Mouse (Mus musculus) liver, postnatal 0 days (tissue): ENCODE results near the gene Cables2. TPM values are rescaled to one million over a fixed set of nuclear protein-coding genes. Genes with fewer than 3 reads are reported as not detected.
A peak's percentile ranks its signal among the peaks of the same experiment; 100 is the strongest.

ENCODE experiments used
- ATAC-seq: fragments of 200-750 bp; cut with Nextera tagmentation; 2 replicates; pipeline ENCODE4 v1.8.0; 2017; ENCODE audit warnings: mild to moderate bottlenecking, moderate library complexity
- DNase-seq: peaks from one replicate; pipeline ENCODE4 v3.0.0-alpha.2; 2016
- H3K27ac ChIP-seq: fragments of 300-500 bp; sonication (generic); 2 replicates; pipeline ENCODE4 v1.5.1; 2014; ENCODE audit warnings: antibody characterized with exemption, moderate library complexity, mild to moderate bottlenecking, low read depth
- H3K27me3 ChIP-seq: fragments of 300-500 bp; sonication (generic); 2 replicates; pipeline ENCODE4 v1.6.1; 2014; ENCODE audit warnings: low read length, control low read depth, mixed read lengths; ENCODE audit not compliant: insufficient read depth
- H3K36me3 ChIP-seq: fragments of 300-500 bp; sonication (generic); replicated peaks from 2 replicates; pipeline ENCODE4 v1.6.1; 2014; ENCODE audit warnings: mild to moderate bottlenecking, control low read depth, low read length, moderate library complexity, mixed read lengths; ENCODE audit not compliant: insufficient read depth
- H3K4me1 ChIP-seq: fragments of 300-500 bp; sonication (generic); 2 replicates; pipeline ENCODE4 v1.6.1; 2014; ENCODE audit warnings: antibody characterized with exemption, mild to moderate bottlenecking, control low read depth; ENCODE audit not compliant: insufficient read depth
- H3K4me2 ChIP-seq: fragments of 300-500 bp; sonication (generic); 2 replicates; pipeline ENCODE4 v1.6.1; 2014; ENCODE audit warnings: low read depth, mild to moderate bottlenecking, low read length, moderate library complexity, mixed read lengths
- H3K4me3 ChIP-seq: fragments of 300-500 bp; sonication (generic); 2 replicates; pipeline ENCODE4 v1.5.1; 2014; ENCODE audit warnings: low read depth, low read length
- H3K9ac ChIP-seq: fragments of 300-500 bp; sonication (generic); replicated peaks from 2 replicates; pipeline ENCODE4 v1.6.1; 2014; ENCODE audit warnings: mild to moderate bottlenecking, moderate library complexity
- H3K9me3 ChIP-seq: fragments of 300-500 bp; sonication (generic); 2 replicates; pipeline ENCODE4 v1.6.1; 2016; ENCODE audit warnings: mild to moderate bottlenecking, control low read depth, low read length, mixed read lengths
- CTCF ChIP-seq: sonication (generic); IDR thresholded peaks from 2 replicates; pipeline ENCODE4 v1.5.1; 2016; ENCODE audit warnings: antibody characterized with exemption, low read depth
- EP300 ChIP-seq: IDR thresholded peaks from 2 replicates; pipeline ENCODE4 v1.6.1; 2016; ENCODE audit warnings: antibody characterized with exemption, low read depth, mild to moderate bottlenecking
- WGBS: fragments of 180-500 bp; shearing (Covaris S2); extraction: QIAGEN DNeasy Blood & Tissue Kit; methylation state at CpG from one replicate; pipeline ENCODE4 v1.1.7; 2014; ENCODE audit not compliant: insufficient replicate concordance; 5-methylcytosine and 5-hydroxymethylcytosine counted together
- polyA plus RNA-seq: library from polyadenylated mRNA; unstranded; fragments of >200 nt; fragmentation: Nextera tagmentation; extraction: Ambion mirVana; gene quantifications from 2 replicates; pipeline ENCODE4 v1.2.1, GENCODE M21; 2015

The Cables2 gene
- polyA plus RNA-seq, 1 experiment from 2014 or later: 4.7 TPM

- Histone ChIP-seq H3K36me3 (no peaks in the 10 kb centered on the region), H3K27ac (peak overlapping the region; percentile 61; the same call in 1 of the 2 replicates), H3K9ac (no peak overlapping the region), H3K4me2 (no peak overlapping the region), H3K9me3 (no peaks in the 10 kb centered on the region; the same call in 1 of the 2 replicates), H3K4me3 (no peak overlapping the region), H3K4me1 (peaks cover 26% of the 10 kb centered on the region), H3K27me3 (no peaks in the 10 kb centered on the region)
- no peak for ATAC-seq
- no peak for TF ChIP-seq EP300
- no peak for TF ChIP-seq CTCF
- 73% methylated on average over 7 of the region's 7 CpGs for WGBS
- DNase-seq: no peak
Measured at GRCm38 (mm10) chr2:180237601-180238345, 35.5 kb downstream of the Cables2 start.

GRCm38 (mm10) chr2:180236930-180237329 is 36.4 kb downstream of the Cables2 start:
- Histone ChIP-seq H3K27ac (peak overlapping the region; percentile 61), H3K9ac (no peak overlapping the region), H3K27me3 (no peaks in the 10 kb centered on the region), H3K4me3 (no peak overlapping the region), H3K4me2 (no peak overlapping the region), H3K9me3 (no peaks in the 10 kb centered on the region; the same call in 1 of the 2 replicates), H3K36me3 (no peaks in the 10 kb centered on the region), H3K4me1 (peaks cover 26% of the 10 kb centered on the region)
- DNase-seq: peak; percentile 33
- peak; percentile 38; the same call in 1 of the 2 replicates for TF ChIP-seq EP300
- no peak for TF ChIP-seq CTCF
- peak; percentile 88 for ATAC-seq
- 65% methylated on average over 3 of the region's 3 CpGs for WGBS

GRCm38 (mm10) chr2:180236500-180236899 is 36.8 kb downstream of the Cables2 start:
- H3K9ac ChIP-seq: no peak overlapping the region
- no peaks in the 10 kb centered on the region; the same call in 1 of the 2 replicates for H3K9me3 ChIP-seq
- DNase-seq (peak; percentile 27), ATAC-seq (peak; percentile 79)
- peaks cover 26% of the 10 kb centered on the region for H3K4me1 ChIP-seq
- no peaks in the 10 kb centered on the region for H3K36me3 ChIP-seq
- peak overlapping the region; percentile 40; the same call in 1 of the 2 replicates for H3K4me2 ChIP-seq
- H3K27me3 ChIP-seq: no peaks in the 10 kb centered on the region
- WGBS: 37% methylated on average over 3 of the region's 3 CpGs
- H3K4me3 ChIP-seq: no peak overlapping the region
- no peak for TF ChIP-seq CTCF
- no peak for TF ChIP-seq EP300
- peak overlapping the region; percentile 61 for H3K27ac ChIP-seq

- DNase-seq (peak; percentile 14), ATAC-seq (no peak)
- H3K4me2 ChIP-seq: peak overlapping the region; percentile 40; the same call in 1 of the 2 replicates
- TF ChIP-seq EP300: no peak
- no peak for TF ChIP-seq CTCF
- H3K36me3 ChIP-seq: no peaks in the 10 kb centered on the region
- 69% methylated on average over 4 of the region's 4 CpGs for WGBS
- no peak overlapping the region for H3K4me3 ChIP-seq
- H3K4me1 ChIP-seq: peaks cover 26% of the 10 kb centered on the region
- H3K9ac ChIP-seq: no peak overlapping the region
- no peaks in the 10 kb centered on the region; the same call in 1 of the 2 replicates for H3K9me3 ChIP-seq
- H3K27ac ChIP-seq: peak overlapping the region; percentile 61
- H3K27me3 ChIP-seq: no peaks in the 10 kb centered on the region
Measured at GRCm38 (mm10) chr2:180235788-180236187, 37.5 kb downstream of the Cables2 start.

- 64% methylated on average over 6 of the region's 6 CpGs for WGBS
Measured at GRCm38 (mm10) chr2:180234980-180235379, 38.3 kb downstream of the Cables2 start.

GRCm38 (mm10) chr2:180234353-180234752 is 38.9 kb downstream of the Cables2 start:
- WGBS: 76% methylated on average over 8 of the region's 8 CpGs
- Histone ChIP-seq H3K27ac (no peak overlapping the region), H3K4me1 (peaks cover 26% of the 10 kb centered on the region)

More at GRCm38 (mm10) chr2:180234980-180235379, 38.3 kb downstream of the Cables2 start:
- no peak overlapping the region for H3K4me2 ChIP-seq
- peaks cover 26% of the 10 kb centered on the region for H3K4me1 ChIP-seq
- H3K4me3 ChIP-seq: no peak overlapping the region
- H3K9me3 ChIP-seq: no peaks in the 10 kb centered on the region; the same call in 1 of the 2 replicates
- no peak for TF ChIP-seq CTCF
- TF ChIP-seq EP300: no peak
- DNase-seq (peak; percentile 18), ATAC-seq (no peak)
- H3K27me3 ChIP-seq: no peaks in the 10 kb centered on the region
- no peaks in the 10 kb centered on the region for H3K36me3 ChIP-seq
- H3K9ac ChIP-seq: no peak overlapping the region
- no peak overlapping the region for H3K27ac ChIP-seq

More at GRCm38 (mm10) chr2:180234353-180234752, 38.9 kb downstream of the Cables2 start:
- ATAC-seq (peak; percentile 44; the same call in 1 of the 2 replicates), DNase-seq (peak; percentile 13)
- TF ChIP-seq EP300 (no peak), CTCF (no peak)
- Histone ChIP-seq H3K27me3 (no peaks in the 10 kb centered on the region), H3K4me3 (no peak overlapping the region), H3K9ac (no peak overlapping the region), H3K36me3 (no peaks in the 10 kb centered on the region), H3K9me3 (no peaks in the 10 kb centered on the region; the same call in 1 of the 2 replicates), H3K4me2 (no peak overlapping the region)
